In the genomic region with DNA sequence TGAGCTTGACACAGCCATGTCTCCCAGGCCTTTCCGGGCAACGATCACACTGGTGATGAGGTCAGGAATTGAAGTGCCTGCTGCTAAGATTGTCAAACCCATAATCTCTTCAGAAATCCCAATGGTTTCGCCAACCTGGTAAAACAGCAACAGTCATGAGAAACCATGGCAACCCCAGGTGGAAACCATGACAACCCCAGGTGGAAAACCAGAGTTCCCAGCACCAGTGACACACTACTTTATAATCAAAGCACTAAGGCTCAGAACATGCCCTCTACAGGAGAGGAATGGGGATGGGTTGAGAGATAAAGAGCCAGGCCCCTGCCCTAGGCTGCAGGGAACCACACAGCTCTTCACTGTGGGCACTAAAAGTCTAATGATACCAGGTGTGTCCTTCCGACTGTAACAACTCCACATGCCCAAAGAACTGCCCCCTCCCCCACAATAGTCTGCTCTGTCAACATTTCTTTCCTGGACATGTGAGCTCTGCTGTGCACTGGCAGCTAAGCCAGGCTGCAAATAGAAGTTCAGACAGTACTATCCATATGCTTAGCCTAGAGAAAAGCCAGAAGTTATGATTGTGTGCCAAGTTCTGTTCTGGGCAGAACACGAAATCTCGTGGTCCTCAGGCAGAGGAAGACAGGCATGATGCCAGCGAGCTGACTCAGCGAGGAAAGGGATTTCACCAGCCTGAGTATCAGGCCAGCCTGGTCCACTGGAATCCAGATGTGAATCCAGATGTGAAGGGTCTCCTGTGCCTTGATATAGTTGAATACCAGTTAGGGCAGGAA, we compare ENCODE assay signal across 7 mouse cellular contexts. TPM values are rescaled to one million over a fixed set of nuclear protein-coding genes. Genes with fewer than 3 reads are reported as not detected.
A peak's percentile ranks its signal among the peaks of the same experiment; 100 is the strongest.
DNase-seq lines count a peak whose midpoint lies in the region; TF ChIP-seq lines count a peak whose summit lies in the region.

No protein-coding gene starts in this region.

- intact Hi-C loops in left cerebral cortex, adult 2 months (cut with DNase I), result loop anchor here (5.0 kb wide), 1 partner anchor 399 kb away; no protein-coding TSS in a partner anchor

- H3K4me3 ChIP-seq in left cerebral cortex, adult 2 months, result no peak overlapping the region

- peak; percentile 31 for DNase-seq in ovary, adult 18-20 months (ENCODE audit: low spot score)
- DNase-seq in ovary, postnatal 14 days (ENCODE audit: low spot score), result no peak
- peak; percentile 64 for DNase-seq in cerebellum, adult 8-10 months
- DNase-seq in heart, adult 9 months (ENCODE audit: low spot score in 2 of 2), result peak; percentile 63 to 65
- peak; percentile 55 to 77 for DNase-seq in left cerebral cortex, adult 2 months (ENCODE audit: extremely low spot score in 1 of 2, low spot score in 2 of 2)
- peak; percentile 83 for DNase-seq in right cerebral cortex, postnatal 14 days
- DNase-seq in thymus, adult 18-20 months, result no peak

- peak overlapping the region; percentile 82 for H3K27ac ChIP-seq in left cerebral cortex, adult 2 months

- TF ChIP-seq CTCF in left cerebral cortex, adult 2 months (IDR thresholded peaks at IDR 0.05), result no peak

RNA-seq across cellular contexts. Expression of gene Slc24a1, which starts 25.0 kb away (rescaled TPM):
- total RNA-seq in left cerebral cortex, adult 2 months (2021), result under 1 TPM in 1 of 2 experiments, not detected in 1; 0.07 TPM

RNA-seq across cellular contexts. Expression of gene Ints14, which starts 34.3 kb away (rescaled TPM):
- 10 to 100 TPM; 19.4 to 22.2 TPM for total RNA-seq in left cerebral cortex, adult 2 months (2021)

Comparison
In these comparisons a context has a peak if more than half of its experiments do, and no peak if none do; other contexts are left out.
1. DNase-seq: peak in ovary, adult 18-20 months (single experiment), cerebellum, adult 8-10 months (single experiment), heart, adult 9 months (2 of 2), left cerebral cortex, adult 2 months (2 of 2) and right cerebral cortex, postnatal 14 days (single experiment); none in ovary, postnatal 14 days (single experiment) and thymus, adult 18-20 months (0 of 2).